Mouse (Mus musculus) spleen, adult 2 months (tissue): ENCODE results near the gene Setd7. TPM values are rescaled to one million over a fixed set of nuclear protein-coding genes. Genes with fewer than 3 reads are reported as not detected.
A peak's percentile ranks its signal among the peaks of the same experiment; 100 is the strongest.

Source experiments
- DNase-seq, 2 experiments: peaks; one replicate each; pipeline versions ENCODE4 v3.0.0 to v3.0.0-alpha.2; 2012 to 2021; ENCODE audit warnings: low spot score in 2 of 2, low read depth in 1 of 2
- H3K27ac ChIP-seq: fragments of 200-500 bp; 2 replicates; pipeline ENCODE4 v1.5.1; 2012; ENCODE audit warnings: low read length, inconsistent platforms; ENCODE audit not compliant: insufficient read depth
- H3K27me3 ChIP-seq: fragments of 200-500 bp; 2 replicates; pipeline ENCODE4 v1.6.1; 2012; ENCODE audit warnings: mild to moderate bottlenecking, moderate library complexity, low read length, inconsistent platforms; ENCODE audit not compliant: control insufficient read depth, insufficient read depth
- H3K36me3 ChIP-seq: fragments of 200-500 bp; 2 replicates; pipeline ENCODE4 v1.6.1; 2012; ENCODE audit warnings: mild to moderate bottlenecking, low read length, inconsistent platforms; ENCODE audit not compliant: control insufficient read depth, insufficient read depth
- H3K4me1 ChIP-seq: fragments of 200-500 bp; 2 replicates; pipeline ENCODE4 v1.6.1; 2011; ENCODE audit warnings: inconsistent platforms; ENCODE audit not compliant: control insufficient read depth, insufficient read depth, insufficient read length
- H3K4me3 ChIP-seq: fragments of 200-500 bp; 2 replicates; pipeline ENCODE4 v1.5.1; 2011; ENCODE audit warnings: mild to moderate bottlenecking, inconsistent platforms; ENCODE audit not compliant: insufficient read depth, insufficient read length; ENCODE audit errors: extremely low read depth
- CTCF ChIP-seq: fragments of 200-500 bp; IDR thresholded peaks from 2 replicates; pipeline ENCODE4 v1.5.1; 2011; ENCODE audit warnings: mild to moderate bottlenecking, inconsistent platforms; ENCODE audit not compliant: insufficient read depth, insufficient read length, insufficient replicate concordance; ENCODE audit errors: extremely low read depth
- POLR2A ChIP-seq: fragments of 200-500 bp; IDR thresholded peaks from 2 replicates; pipeline ENCODE4 v1.6.1; 2011; ENCODE audit warnings: low read depth, low read length, inconsistent platforms
- WGBS: fragments of 180-500 bp; shearing (Covaris S2); methylation state at CpG from one replicate; pipeline ENCODE4 v1.1.7; 2018; 5-methylcytosine and 5-hydroxymethylcytosine counted together
- polyA plus RNA-seq: library from polyadenylated mRNA; depleted of rRNA; stranded (reverse); fragments of >200 nt; gene quantifications from 2 replicates; pipeline ENCODE4 v1.2.3, GENCODE M21; 2012

The Setd7 gene
- polyA plus RNA-seq, 1 experiment, result 11.2 TPM

GRCm38 (mm10) chr3:51552197-51552596 lies 8.5 kb downstream of the Setd7 start:
- no peaks in the 10 kb centered on the region for H3K27me3 ChIP-seq
- H3K27ac ChIP-seq, result peak overlapping the region; percentile 79; the same call in 1 of the 2 replicates

GRCm38 (mm10) chr3:51548987-51549579 lies 11.6 kb downstream of the Setd7 start:
- Histone ChIP-seq H3K27ac (no peak overlapping the region), H3K27me3 (no peaks in the 10 kb centered on the region), H3K4me1 (peaks cover 6% of the 10 kb centered on the region; the same call in 1 of the 2 replicates), H3K36me3 (peaks cover 5% of the 10 kb centered on the region; the same call in 1 of the 2 replicates), H3K4me3 (no peak overlapping the region)
- no peak for DNase-seq
- WGBS, result 93% methylated on average over 17 of the region's 17 CpGs
- no peak for TF ChIP-seq CTCF

More at GRCm38 (mm10) chr3:51552197-51552596, 8.5 kb downstream of the Setd7 start:
- no peak for DNase-seq
- Histone ChIP-seq H3K4me3 (no peak overlapping the region), H3K36me3 (peaks cover 5% of the 10 kb centered on the region; the same call in 1 of the 2 replicates), H3K4me1 (peaks cover 14% of the 10 kb centered on the region; the same call in 1 of the 2 replicates)
- 87% methylated on average over 2 of the region's 2 CpGs for WGBS
- TF ChIP-seq CTCF, result no peak

- no peak for TF ChIP-seq POLR2A
- no peak for TF ChIP-seq CTCF
- Histone ChIP-seq H3K36me3 (peaks cover 9% of the 10 kb centered on the region), H3K27ac (no peak overlapping the region), H3K4me1 (peaks cover 2% of the 10 kb centered on the region; the same call in 1 of the 2 replicates), H3K27me3 (no peaks in the 10 kb centered on the region), H3K4me3 (no peak overlapping the region)
- 86% methylated on average over 6 of the region's 6 CpGs for WGBS
- no peak for DNase-seq
Observed at GRCm38 (mm10) chr3:51547577-51547976, 13.1 kb downstream of the Setd7 start.

- Histone ChIP-seq H3K27ac (no peak overlapping the region), H3K4me3 (no peak overlapping the region), H3K27me3 (no peaks in the 10 kb centered on the region), H3K36me3 (peaks cover 18% of the 10 kb centered on the region), H3K4me1 (no peaks in the 10 kb centered on the region)
- TF ChIP-seq CTCF, result no peak
- no peak for TF ChIP-seq POLR2A
- no peak for DNase-seq
- 94% methylated on average over 19 of the region's 19 CpGs for WGBS
Observed at GRCm38 (mm10) chr3:51544442-51545128, 16.1 kb downstream of the Setd7 start.

- Histone ChIP-seq H3K36me3 (peaks cover 23% of the 10 kb centered on the region), H3K27me3 (no peaks in the 10 kb centered on the region), H3K27ac (no peak overlapping the region), H3K4me3 (no peak overlapping the region), H3K4me1 (no peaks in the 10 kb centered on the region)
- TF ChIP-seq CTCF, result no peak
- TF ChIP-seq POLR2A, result no peak
- DNase-seq, result no peak
- 95% methylated on average over 9 of the region's 9 CpGs for WGBS
Observed at GRCm38 (mm10) chr3:51540659-51541058, 20.0 kb downstream of the Setd7 start.

GRCm38 (mm10) chr3:51539567-51540408 lies 20.9 kb downstream of the Setd7 start:
- H3K4me3 ChIP-seq, result no peak overlapping the region

GRCm38 (mm10) chr3:51534013-51534412 lies 26.7 kb downstream of the Setd7 start:
- DNase-seq, result no peak
- WGBS, result 97% methylated on average over 9 of the region's 9 CpGs
- Histone ChIP-seq H3K27ac (no peak overlapping the region), H3K36me3 (peaks cover 51% of the 10 kb centered on the region), H3K27me3 (no peaks in the 10 kb centered on the region), H3K4me3 (no peak overlapping the region), H3K4me1 (no peaks in the 10 kb centered on the region)
- TF ChIP-seq POLR2A (no peak), CTCF (no peak)

More at GRCm38 (mm10) chr3:51539567-51540408, 20.9 kb downstream of the Setd7 start:
- H3K27me3 ChIP-seq, result no peaks in the 10 kb centered on the region
- peaks cover 28% of the 10 kb centered on the region for H3K36me3 ChIP-seq
- peak; percentile 39 to 77 for DNase-seq
- no peaks in the 10 kb centered on the region for H3K4me1 ChIP-seq
- 57% methylated on average over 15 of the region's 15 CpGs for WGBS
- H3K27ac ChIP-seq, result no peak overlapping the region
- TF ChIP-seq CTCF (peak; percentile 83; the same call in 1 of the 2 replicates), POLR2A (no peak)
